Mouse (Mus musculus): ENCODE data around the gene Nt5dc3.

Nt5dc3 gene

GRCm38 (mm10) chr10:86815133-86815532 is 36.3 kb downstream of the Nt5dc3 start:
- no peak for DNase-seq (ENCODE audit: low spot score)

- peak; percentile 28 for DNase-seq (ENCODE audit: low spot score)
Observed at GRCm38 (mm10) chr10:86819649-86820165, 40.9 kb downstream of the Nt5dc3 start.

DNA sequence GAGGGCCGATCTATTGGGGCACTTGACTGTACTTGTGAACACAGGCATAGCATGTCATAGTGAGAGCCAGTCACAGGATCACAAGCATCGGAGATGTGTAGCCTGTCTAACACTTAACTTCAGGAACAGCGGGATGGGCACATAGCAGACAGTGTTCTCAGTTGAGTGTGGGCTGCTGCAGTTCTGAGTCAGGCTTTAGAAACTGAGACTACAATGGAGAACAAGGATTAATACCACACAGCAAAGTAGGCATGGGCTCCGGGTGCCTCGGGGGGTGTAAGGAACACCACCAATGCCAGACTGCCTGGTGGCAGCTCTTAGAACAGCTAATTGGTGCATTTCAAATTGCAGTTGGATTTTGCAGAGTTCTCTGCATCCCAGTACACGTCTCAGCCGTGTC is 42.2 kb downstream of the Nt5dc3 start:
- no peak for DNase-seq (ENCODE audit: low spot score)

DNA sequence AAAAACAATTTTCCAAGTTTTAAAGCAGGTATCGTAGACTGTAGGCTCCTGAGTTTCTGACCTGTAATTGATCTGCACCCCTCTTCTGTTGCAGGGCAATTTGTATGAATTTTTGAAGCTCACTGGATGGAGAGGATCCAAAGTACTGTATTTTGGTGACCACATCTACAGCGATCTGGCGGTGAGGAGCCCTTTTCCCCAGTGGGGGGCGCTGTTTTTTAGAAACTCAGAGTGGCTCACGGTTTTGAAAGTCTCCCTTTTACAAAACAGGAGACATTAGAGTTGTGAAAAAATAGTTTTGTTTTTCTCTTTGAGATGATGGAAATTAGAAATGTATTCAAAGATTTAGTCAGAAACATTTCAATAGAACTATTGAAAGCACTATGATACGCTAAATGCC is 45.3 kb downstream of the Nt5dc3 start:
- DNase-seq (ENCODE audit: low spot score) = no peak

GRCm38 (mm10) chr10:86824871-86825270 is 46.1 kb downstream of the Nt5dc3 start:
- no peak for DNase-seq (ENCODE audit: low spot score)

GRCm38 (mm10) chr10:86825871-86826522 is 47.2 kb downstream of the Nt5dc3 start:
- DNase-seq (ENCODE audit: low spot score) = peak; percentile 53

DNA sequence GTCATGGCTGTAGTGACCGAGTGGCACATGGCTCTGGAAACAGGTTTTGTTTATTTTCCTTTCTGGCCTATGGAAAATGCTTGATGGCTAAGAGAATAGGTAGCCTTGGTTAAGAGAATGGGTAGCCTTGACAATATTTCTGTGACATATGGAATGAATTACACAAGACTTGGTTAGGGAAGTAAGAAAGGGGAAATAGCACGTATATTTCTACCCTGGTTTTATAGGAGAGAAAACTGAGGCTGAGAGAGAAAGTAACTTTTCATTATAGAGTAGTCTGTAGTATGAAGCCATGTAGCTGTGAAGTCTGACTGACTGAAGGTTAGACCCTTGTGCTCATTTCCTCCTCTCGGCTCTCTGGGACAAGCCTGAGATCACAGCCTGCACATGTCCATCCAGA is 48.1 kb downstream of the Nt5dc3 start:
- DNase-seq (ENCODE audit: low spot score) = no peak

GRCm38 (mm10) chr10:86828221-86829135 is 49.7 kb downstream of the Nt5dc3 start:
- no peak for DNase-seq (ENCODE audit: low spot score)

GRCm38 (mm10) chr10:86829515-86829914 is 50.7 kb downstream of the Nt5dc3 start:
- no peak for DNase-seq (ENCODE audit: low spot score)

DNA sequence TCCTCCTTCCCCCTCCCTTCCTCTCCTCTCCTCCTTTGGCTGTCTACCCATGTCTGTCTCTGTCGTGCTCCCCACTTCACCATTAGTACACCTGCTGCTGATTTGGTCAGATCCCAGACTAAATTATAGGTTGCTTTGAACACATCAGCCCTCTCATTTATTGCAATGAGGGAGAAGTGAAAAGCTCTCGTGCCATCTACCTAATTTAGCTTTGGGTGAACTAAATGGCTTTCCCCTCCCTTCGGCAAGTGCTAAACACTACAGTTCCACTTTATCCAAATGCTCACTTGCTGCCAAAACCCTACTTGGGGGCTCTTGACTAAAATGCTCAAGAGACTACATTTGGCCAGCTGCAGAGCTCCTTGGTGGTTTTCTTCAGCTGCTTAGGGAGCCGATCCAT is 58.0 kb downstream of the Nt5dc3 start:
- DNase-seq (ENCODE audit: low spot score) = no peak

GRCm38 (mm10) chr10:86838827-86839226 is 60.0 kb downstream of the Nt5dc3 start:
- no peak for DNase-seq (ENCODE audit: low spot score)

GRCm38 (mm10) chr10:86842659-86843058 is 63.9 kb downstream of the Nt5dc3 start:
- DNase-seq (ENCODE audit: low spot score) = no peak

DNA sequence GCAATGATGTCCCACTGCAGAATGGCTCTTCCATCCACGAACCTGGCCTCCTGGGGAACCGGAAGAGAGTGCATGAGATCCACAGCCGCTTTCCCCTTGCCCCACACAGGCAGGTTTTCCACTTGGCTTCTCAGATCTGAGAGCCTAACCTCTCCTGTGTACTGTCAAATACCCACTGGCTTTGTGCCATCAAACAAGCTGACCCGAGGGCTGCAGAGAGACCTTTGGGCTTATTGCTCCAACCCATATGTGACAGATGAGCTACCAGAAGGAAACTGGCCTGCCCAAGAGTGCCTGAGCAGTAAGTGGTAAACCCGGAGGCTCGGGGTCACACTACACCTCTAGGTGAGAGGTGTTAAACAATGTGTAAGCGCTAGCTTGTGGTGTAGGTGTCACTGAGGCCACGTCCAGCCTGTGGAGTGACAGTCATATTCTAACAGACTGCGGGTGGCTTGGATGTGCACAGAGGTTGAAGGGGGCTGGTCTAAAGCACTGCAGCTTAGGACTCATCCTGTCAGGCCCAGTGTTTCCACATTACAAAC is 68.2 kb downstream of the Nt5dc3 start:
- DNase-seq (ENCODE audit: low spot score) = no peak

DNA sequence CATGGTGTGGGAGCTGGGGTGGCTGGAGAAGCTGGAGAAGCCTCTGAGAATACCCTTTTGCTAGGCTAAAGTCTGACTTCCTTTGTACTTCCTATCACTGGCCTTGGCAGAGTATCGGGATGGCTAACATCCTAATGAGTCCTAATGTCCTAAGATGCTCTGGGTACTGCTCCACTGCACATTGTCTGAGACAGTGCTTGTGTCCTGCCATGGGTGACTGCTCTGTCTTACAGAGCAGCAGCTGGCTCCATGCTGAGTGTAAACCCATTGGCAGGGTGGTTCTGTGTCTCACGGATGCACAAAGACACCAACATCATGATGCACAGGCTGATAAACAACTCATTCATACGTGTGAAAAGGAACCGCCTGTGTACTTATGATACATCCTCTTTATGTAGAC is 70.3 kb downstream of the Nt5dc3 start:
- DNase-seq (ENCODE audit: low spot score) = no peak

DNA sequence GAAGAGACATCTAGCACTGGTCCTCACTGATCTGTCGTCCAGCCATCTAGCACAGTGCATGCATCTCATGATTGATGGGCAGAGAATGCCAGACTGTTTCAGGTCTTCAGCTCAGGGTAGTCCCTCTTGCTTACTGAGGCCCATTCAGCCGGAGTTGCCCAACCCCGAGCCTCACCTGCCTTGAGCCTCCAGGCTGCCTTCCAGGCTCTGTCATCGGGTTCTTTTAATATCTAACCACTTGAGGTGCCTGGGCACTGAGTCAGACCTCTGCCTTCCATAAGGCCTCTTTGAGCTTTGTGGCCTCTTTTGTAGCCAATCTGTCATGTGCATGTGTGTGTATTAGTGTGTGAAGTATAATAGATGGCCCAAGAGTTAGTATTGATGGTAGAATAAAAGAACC is 70.7 kb downstream of the Nt5dc3 start:
- DNase-seq (ENCODE audit: low spot score) = no peak

DNA sequence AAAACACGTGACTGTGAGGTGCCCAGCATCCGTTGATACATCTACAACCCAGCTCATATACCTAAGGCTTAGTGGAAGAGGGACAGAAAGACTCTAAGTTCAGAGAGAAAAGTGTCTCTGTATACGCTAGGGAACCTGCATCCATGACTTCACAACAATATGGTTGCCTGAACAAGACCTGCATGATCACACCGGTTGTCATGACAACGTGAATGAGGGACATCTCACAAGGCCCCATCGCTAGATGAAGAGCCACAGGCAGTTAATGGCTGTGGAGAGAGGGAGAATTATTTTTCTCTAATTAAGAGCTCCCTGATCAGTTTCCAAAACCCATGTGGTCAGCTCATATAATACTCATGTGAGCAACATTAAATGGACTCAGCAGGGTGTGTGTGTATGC is 73.4 kb downstream of the Nt5dc3 start:
- no peak for DNase-seq (ENCODE audit: low spot score)

DNA sequence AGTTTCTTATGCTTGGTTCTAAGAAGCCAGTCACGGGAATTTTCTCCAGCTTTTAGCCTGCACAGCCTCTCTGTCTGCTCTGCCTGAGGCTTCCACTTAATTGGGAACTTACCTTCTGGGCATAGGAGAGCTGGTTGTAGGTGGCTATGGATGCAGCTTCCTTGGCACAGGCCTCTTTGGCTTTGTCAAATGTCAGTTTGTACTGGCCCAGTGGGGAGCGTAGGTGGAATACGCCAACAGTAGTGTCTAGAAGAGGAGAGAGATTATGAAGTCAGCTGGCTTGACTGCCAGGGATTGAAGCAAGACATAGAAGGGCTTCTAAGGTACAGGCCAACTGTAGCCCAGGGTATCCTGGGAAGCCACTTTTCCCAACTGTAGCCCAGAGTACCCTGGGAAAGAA is 74.6 kb downstream of the Nt5dc3 start:
- DNase-seq (ENCODE audit: low spot score) = no peak

GRCm38 (mm10) chr10:86860396-86860795 is 81.6 kb downstream of the Nt5dc3 start:
- DNase-seq (ENCODE audit: low spot score) = no peak

- DNase-seq (ENCODE audit: low spot score) = no peak
Observed at GRCm38 (mm10) chr10:86862496-86862895, 83.7 kb downstream of the Nt5dc3 start.

DNA sequence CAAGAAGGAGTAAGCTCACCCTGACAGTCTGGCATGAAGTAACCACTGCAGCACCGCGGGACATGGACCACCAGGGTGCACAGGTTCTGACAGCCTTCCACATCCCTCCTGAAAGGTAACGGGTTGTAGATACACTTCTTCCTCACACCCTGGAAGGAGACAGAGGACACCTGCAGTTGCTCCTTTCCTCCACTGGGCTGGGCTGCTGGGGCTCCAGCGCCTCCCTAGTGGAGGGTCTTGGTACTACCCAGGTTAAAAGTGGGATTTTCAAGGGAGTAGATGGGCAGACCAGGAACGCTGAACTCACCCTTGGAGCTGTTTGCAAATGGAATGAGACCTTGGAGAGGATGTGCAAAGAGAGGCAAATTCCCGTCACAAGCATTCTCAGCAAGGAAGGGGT is 84.6 kb downstream of the Nt5dc3 start:
- DNase-seq (ENCODE audit: low spot score) = no peak

- DNase-seq (ENCODE audit: low spot score) = no peak
Observed at GRCm38 (mm10) chr10:86872121-86872520, 93.3 kb downstream of the Nt5dc3 start.

DNA sequence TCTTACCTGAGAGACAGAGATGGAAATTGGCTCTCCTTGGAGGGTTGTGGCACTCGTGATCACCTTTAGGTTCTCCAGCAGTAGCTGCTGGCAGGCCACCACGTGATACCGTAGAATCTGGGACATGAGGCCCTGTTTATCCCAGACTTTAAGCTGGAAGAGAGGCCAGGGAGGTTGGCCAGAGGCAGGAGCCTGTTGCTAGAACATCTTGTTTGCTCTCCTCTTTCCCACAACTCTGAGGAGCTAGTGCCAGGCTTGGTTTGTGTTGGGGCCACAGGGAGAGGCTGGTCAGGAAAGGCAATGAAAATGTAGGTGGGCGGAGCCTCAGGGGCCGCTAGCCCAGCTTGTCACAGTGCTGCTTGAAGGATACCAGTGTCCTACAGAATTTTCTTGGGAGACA is 93.8 kb downstream of the Nt5dc3 start:
- DNase-seq (ENCODE audit: low spot score) = no peak

DNA sequence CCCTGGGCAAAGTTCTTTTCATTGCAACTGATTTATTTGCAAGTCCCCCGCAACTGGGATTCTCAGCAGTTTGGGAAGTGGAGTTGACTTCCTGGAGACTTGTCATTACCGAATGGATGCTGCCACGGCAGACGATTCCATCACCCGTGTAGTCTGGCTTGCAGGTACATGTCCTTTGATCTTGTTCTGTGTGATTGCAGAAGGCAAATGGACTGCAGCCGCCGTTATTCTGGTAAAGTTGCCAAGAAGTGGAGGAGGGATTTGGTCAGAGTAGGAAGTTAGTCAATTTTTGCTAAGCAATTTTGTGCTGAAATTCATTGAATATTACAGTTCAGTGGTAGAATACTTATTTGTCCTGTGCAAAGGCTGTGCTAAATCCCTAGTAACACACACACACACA is 99.9 kb downstream of the Nt5dc3 start:
- DNase-seq (ENCODE audit: low spot score) = no peak

Data from urinary bladder, postnatal 14 days (tissue).